Mouse (Mus musculus) stomach, postnatal 0 days (tissue): ENCODE data around the gene Slu7. TPM values are rescaled to one million over a fixed set of nuclear protein-coding genes. Genes with fewer than 3 reads are reported as not detected.

Experiments
- ATAC-seq: fragments of 200-750 bp; cut with Nextera tagmentation; 2 replicates; pipeline ENCODE4 v1.8.0; 2017; ENCODE audit not compliant: low FRiP score, low TSS enrichment
- DNase-seq: peaks from one replicate; pipeline ENCODE4 v3.0.0-alpha.2; 2016; ENCODE audit warnings: low spot score
- H3K27ac ChIP-seq: fragments of 300-500 bp; sonication (generic); replicated peaks from 2 replicates; pipeline ENCODE4 v1.5.1; 2014; ENCODE audit warnings: mild to moderate bottlenecking, control low read depth
- H3K27me3 ChIP-seq: fragments of 300-500 bp; sonication (generic); 2 replicates; pipeline ENCODE4 v1.6.1; 2014; ENCODE audit warnings: low read length; ENCODE audit not compliant: control insufficient read depth, insufficient read depth
- H3K36me3 ChIP-seq: fragments of 300-500 bp; sonication (generic); 2 replicates; pipeline ENCODE4 v1.6.1; 2014; ENCODE audit warnings: low read length, mixed read lengths; ENCODE audit not compliant: control insufficient read depth, insufficient read depth
- H3K4me1 ChIP-seq: fragments of 300-500 bp; sonication (generic); replicated peaks from 2 replicates; pipeline ENCODE4 v1.6.1; 2014; ENCODE audit warnings: antibody characterized with exemption; ENCODE audit not compliant: control insufficient read depth, insufficient read depth
- H3K4me2 ChIP-seq: fragments of 300-500 bp; sonication (generic); replicated peaks from 2 replicates; pipeline ENCODE4 v1.6.1; 2014; ENCODE audit warnings: low read depth, mild to moderate bottlenecking, control low read depth, moderate library complexity
- H3K4me3 ChIP-seq: fragments of 300-500 bp; sonication (generic); 2 replicates; pipeline ENCODE4 v1.5.1; 2014; ENCODE audit warnings: low read depth, low read length, control low read depth
- H3K9ac ChIP-seq: fragments of 300-500 bp; sonication (generic); 2 replicates; pipeline ENCODE4 v1.6.1; 2014; ENCODE audit warnings: mild to moderate bottlenecking, low read length, control low read depth, mixed read lengths
- H3K9me3 ChIP-seq: fragments of 300-500 bp; sonication (generic); 2 replicates; pipeline ENCODE4 v1.6.1; 2016; ENCODE audit warnings: low read length; ENCODE audit not compliant: control insufficient read depth
- CTCF ChIP-seq: IDR thresholded peaks from 2 replicates; pipeline ENCODE4 v1.5.1; 2016; ENCODE audit warnings: antibody characterized with exemption, low read depth, mild to moderate bottlenecking, moderate library complexity
- EP300 ChIP-seq: optimal IDR thresholded peaks from 2 replicates; pipeline ENCODE3; 2016; ENCODE audit warnings: antibody characterized with exemption
- WGBS: fragments of 180-500 bp; shearing (Covaris S2); extraction: QIAGEN DNeasy Blood & Tissue Kit; methylation state at CpG from one replicate; pipeline ENCODE4 v1.1.7; 2014; 5-methylcytosine and 5-hydroxymethylcytosine counted together
- polyA plus RNA-seq: library from polyadenylated mRNA; unstranded; fragments of >200 nt; fragmentation: Nextera tagmentation; extraction: Ambion mirVana; gene quantifications from 2 replicates; pipeline ENCODE4 v1.2.1, GENCODE M21; 2015

The Slu7 gene
- polyA plus RNA-seq, 1 experiment from 2014 or later, result 38.1 TPM

GRCm38 (mm10) chr11:43452266-43452665 is 18.7 kb downstream of the Slu7 start:
- no peak for DNase-seq
- Histone ChIP-seq H3K9me3 (no peaks in the 10 kb centered on the region), H3K9ac (no peak overlapping the region), H3K4me3 (no peak overlapping the region), H3K27ac (no peak overlapping the region), H3K4me1 (no peaks in the 10 kb centered on the region), H3K27me3 (no peaks in the 10 kb centered on the region), H3K36me3 (peaks cover 3% of the 10 kb centered on the region; the same call in 1 of the 2 replicates), H3K4me2 (no peak overlapping the region)
- WGBS, result 62% methylated on average over 2 of the region's 2 CpGs
- no peak for ATAC-seq
- TF ChIP-seq CTCF (peak; percentile 67), EP300 (no peak)

GRCm38 (mm10) chr11:43463204-43463603 is 29.7 kb downstream of the Slu7 start:
- Histone ChIP-seq H3K36me3 (no peaks in the 10 kb centered on the region), H3K27ac (no peak overlapping the region), H3K27me3 (no peaks in the 10 kb centered on the region), H3K4me2 (no peak overlapping the region), H3K9me3 (no peaks in the 10 kb centered on the region), H3K9ac (no peak overlapping the region), H3K4me3 (no peak overlapping the region), H3K4me1 (no peaks in the 10 kb centered on the region)
- no peak for ATAC-seq
- WGBS, result 91% methylated on average over 25 of the region's 25 CpGs
- TF ChIP-seq CTCF, result no peak
- TF ChIP-seq EP300, result no peak
- DNase-seq, result peak; percentile 5

DNA sequence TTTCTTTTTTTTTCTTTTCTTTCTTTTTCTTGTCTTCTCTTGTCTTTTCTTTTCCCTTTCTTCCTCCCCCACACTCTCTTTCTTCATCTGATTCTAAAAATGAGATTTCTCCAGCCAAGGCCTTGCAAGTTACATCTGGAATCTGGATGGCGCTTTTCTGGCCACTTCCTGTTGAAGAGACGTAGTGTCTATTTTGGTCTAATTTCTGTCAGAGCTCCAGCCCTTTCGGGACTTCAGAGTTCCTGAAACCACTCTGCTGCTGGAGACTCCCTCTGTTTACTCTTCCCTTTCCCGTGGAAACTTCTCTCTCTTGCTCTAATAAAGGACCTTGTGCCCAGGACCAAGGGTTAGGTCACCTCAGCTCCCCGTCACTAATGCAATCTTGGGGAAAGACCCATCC is 36.6 kb downstream of the Slu7 start:
- peak; percentile 11 for DNase-seq
- H3K9ac ChIP-seq, result no peak overlapping the region
- no peaks in the 10 kb centered on the region for H3K27me3 ChIP-seq
- no peak overlapping the region for H3K4me3 ChIP-seq
- H3K27ac ChIP-seq, result peak overlapping the region; percentile 70; the same call in 1 of the 2 replicates
- H3K4me2 ChIP-seq, result no peak overlapping the region
- H3K36me3 ChIP-seq, result no peaks in the 10 kb centered on the region
- H3K9me3 ChIP-seq, result no peaks in the 10 kb centered on the region
- H3K4me1 ChIP-seq, result peaks cover 3% of the 10 kb centered on the region; the same call in 1 of the 2 replicates
- no peak for ATAC-seq
- WGBS, result 33% methylated on average over 5 of the region's 5 CpGs
- TF ChIP-seq EP300 (no peak), CTCF (no peak)

- Histone ChIP-seq H3K27ac (no peak overlapping the region; the same call in 1 of the 2 replicates), H3K4me3 (no peak overlapping the region), H3K27me3 (no peaks in the 10 kb centered on the region), H3K4me2 (no peak overlapping the region), H3K4me1 (peaks cover 3% of the 10 kb centered on the region; the same call in 1 of the 2 replicates), H3K9ac (no peak overlapping the region), H3K36me3 (no peaks in the 10 kb centered on the region), H3K9me3 (no peaks in the 10 kb centered on the region)
- DNase-seq, result no peak
- no peak for ATAC-seq
- no peak for TF ChIP-seq EP300
- no peak for TF ChIP-seq CTCF
- 64% methylated on average over 6 of the region's 6 CpGs for WGBS
Measured at GRCm38 (mm10) chr11:43470881-43471820, 37.6 kb downstream of the Slu7 start.

- 59% methylated on average over 1 of the region's 1 CpGs for WGBS
- H3K27ac ChIP-seq, result no peak overlapping the region
Measured at GRCm38 (mm10) chr11:43473115-43473514, 39.6 kb downstream of the Slu7 start.

More at GRCm38 (mm10) chr11:43473115-43473514, 39.6 kb downstream of the Slu7 start:
- H3K27me3 ChIP-seq, result no peaks in the 10 kb centered on the region
- peaks cover 3% of the 10 kb centered on the region; the same call in 1 of the 2 replicates for H3K4me1 ChIP-seq
- H3K9me3 ChIP-seq, result no peaks in the 10 kb centered on the region
- H3K9ac ChIP-seq, result no peak overlapping the region
- DNase-seq (no peak), ATAC-seq (no peak)
- TF ChIP-seq EP300 (no peak), CTCF (no peak)
- no peak overlapping the region for H3K4me3 ChIP-seq
- H3K4me2 ChIP-seq, result no peak overlapping the region
- no peaks in the 10 kb centered on the region for H3K36me3 ChIP-seq
